Mouse (Mus musculus) heart, postnatal 36 days (tissue): ENCODE data around the gene Prl8a1. TPM values are rescaled to one million over a fixed set of nuclear protein-coding genes. Genes with fewer than 3 reads are reported as not detected.

ENCODE experiments used
- DNase-seq, 2 experiments: peaks; one replicate each; pipeline ENCODE4 v3.0.0; 2021 to 2022
- intact Hi-C: fragments of 180-260 bp; cut with DNase I; formaldehyde crosslinking; loops from one replicate; pipeline ENCODE4 v1.15.1; 2025
- total RNA-seq, 2 experiments: library from RNA; stranded (reverse); gene quantifications; 2 replicates each; pipeline ENCODE4 v1.2.3; 2021

Gene Prl8a1
- not detected for total RNA-seq

- intact Hi-C loops: no loop called here
These were observed at the start of gene Prl8a1 for GRCm38 (mm10) chr13:27582071-27582470. Prl8a1 (minus strand) TSS chr13:27582171.

GRCm38 (mm10) chr13:27610482-27610881 is 28.5 kb upstream of the Prl8a1 start, which contains the start of gene Prl7b1:
Prl7b1 (minus strand) TSS chr13:27610582.
- intact Hi-C loops: no loop called here

More at GRCm38 (mm10) chr13:27582071-27582470, at the start of gene Prl8a1:
- DNase-seq: no peak

GRCm38 (mm10) chr13:27564506-27564905 is 17.5 kb downstream of the Prl8a1 start, which contains the start of gene Prl8a9:
Prl8a9 (minus strand) TSS chr13:27564606.
- intact Hi-C loops: no loop called here

More at GRCm38 (mm10) chr13:27610482-27610881, 28.5 kb upstream of the Prl8a1 start, which contains the start of gene Prl7b1:
- no peak for DNase-seq

GRCm38 (mm10) chr13:27553336-27553735 is 28.6 kb downstream of the Prl8a1 start:
- no peak for DNase-seq
- intact Hi-C loops: no loop called here

More at GRCm38 (mm10) chr13:27564506-27564905, 17.5 kb downstream of the Prl8a1 start, which contains the start of gene Prl8a9:
- no peak for DNase-seq

Other genes with a start within 250 kb of the Prl8a1 start
- not detected for gene Prl8a2, start 236.5 kb downstream of the Prl8a1 start, total RNA-seq
- gene Prl2b1, start 191.3 kb downstream of the Prl8a1 start, total RNA-seq: not detected
- not detected for gene Prl8a6, start 143.5 kb downstream of the Prl8a1 start, total RNA-seq
- gene Prl8a8, start 69.0 kb downstream of the Prl8a1 start, total RNA-seq: not detected
- not detected for gene Prl8a9, start 17.6 kb downstream of the Prl8a1 start, total RNA-seq
- gene Prl7b1, start 28.4 kb upstream of the Prl8a1 start, total RNA-seq: not detected
- gene Prl7a1, start 60.3 kb upstream of the Prl8a1 start, total RNA-seq: not detected
- gene Prl7a2, start 85.9 kb upstream of the Prl8a1 start, total RNA-seq: not detected
- not detected for gene Prl7d1, start 134.6 kb upstream of the Prl8a1 start, total RNA-seq
- gene Prl7c1, start 198.6 kb upstream of the Prl8a1 start, total RNA-seq: not detected
- not detected for gene Prl2a1, start 219.5 kb upstream of the Prl8a1 start, total RNA-seq